Mouse (Mus musculus): ENCODE data around the gene Hjurp. TPM values are rescaled to one million over a fixed set of nuclear protein-coding genes. Genes with fewer than 3 reads are reported as not detected.

Hjurp gene
- total RNA-seq, 2 experiments from 2014 or later = 124 to 130 TPM

DNA sequence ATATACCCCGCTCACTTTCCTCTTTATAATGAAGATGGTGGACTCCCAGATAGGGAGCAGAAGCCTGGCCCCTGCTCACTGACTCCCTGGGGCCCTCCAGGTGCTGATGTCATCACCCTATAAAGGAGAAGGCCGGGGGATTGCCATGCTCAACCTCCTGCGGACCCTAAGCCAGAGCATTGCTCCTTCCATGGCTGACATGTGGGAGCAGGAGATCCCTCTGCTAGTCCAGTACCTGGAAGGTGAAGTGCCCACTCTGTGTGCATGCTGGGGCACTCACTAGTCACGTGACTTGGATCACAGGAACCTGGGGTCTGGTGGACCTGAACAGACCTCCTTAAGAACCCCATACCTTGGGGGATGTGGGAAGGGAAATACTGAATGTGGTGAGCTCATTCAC lies 36.9 kb downstream of the Hjurp start:
- DNase-seq (ENCODE audit: low spot score in 2 of 2) = no peak

- no peak for DNase-seq (ENCODE audit: low spot score in 2 of 2)
Measured at GRCm38 (mm10) chr1:88240072-88240471, 37.4 kb downstream of the Hjurp start.

DNA sequence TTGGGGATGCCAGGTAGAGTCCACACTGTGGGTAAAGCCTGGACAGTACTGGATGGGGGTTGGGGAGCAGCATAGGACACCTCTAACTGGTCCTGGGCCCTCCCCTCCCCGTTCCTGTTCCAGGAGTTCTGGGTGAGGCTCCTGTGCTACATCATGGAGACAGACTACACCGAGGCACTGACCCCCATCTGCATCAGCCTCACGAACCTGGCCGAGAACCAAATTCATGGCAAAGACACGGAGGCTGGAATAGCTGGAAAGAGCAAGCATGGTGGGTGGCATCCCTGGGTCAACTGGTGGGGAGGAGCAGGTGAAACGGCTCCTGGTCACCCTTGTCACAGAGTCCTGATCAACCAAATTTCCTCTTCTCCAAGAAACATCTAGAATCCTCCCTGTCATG lies 38.7 kb downstream of the Hjurp start:
- DNase-seq (ENCODE audit: low spot score in 2 of 2) = no peak

DNA sequence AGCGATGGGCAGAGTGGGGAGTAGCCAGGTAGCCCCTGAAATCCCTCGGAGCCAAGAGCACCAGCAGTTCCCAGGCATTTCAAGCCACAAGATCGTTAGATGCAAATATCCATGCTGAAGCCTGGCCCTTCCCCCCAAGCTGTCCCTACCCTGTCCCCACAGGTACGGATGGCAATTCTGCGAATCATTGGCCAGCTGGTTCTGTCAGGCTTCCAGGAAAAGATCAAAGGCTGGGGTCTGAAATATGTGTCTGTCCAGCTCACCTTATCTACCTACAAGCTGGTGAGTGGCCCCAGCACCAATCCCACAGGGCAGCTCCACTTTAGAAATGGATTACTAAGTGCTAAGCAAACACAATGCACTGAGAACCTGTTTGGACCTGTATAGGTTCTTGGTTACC lies 40.1 kb downstream of the Hjurp start:
- no peak for DNase-seq (ENCODE audit: low spot score in 2 of 2)

DNA sequence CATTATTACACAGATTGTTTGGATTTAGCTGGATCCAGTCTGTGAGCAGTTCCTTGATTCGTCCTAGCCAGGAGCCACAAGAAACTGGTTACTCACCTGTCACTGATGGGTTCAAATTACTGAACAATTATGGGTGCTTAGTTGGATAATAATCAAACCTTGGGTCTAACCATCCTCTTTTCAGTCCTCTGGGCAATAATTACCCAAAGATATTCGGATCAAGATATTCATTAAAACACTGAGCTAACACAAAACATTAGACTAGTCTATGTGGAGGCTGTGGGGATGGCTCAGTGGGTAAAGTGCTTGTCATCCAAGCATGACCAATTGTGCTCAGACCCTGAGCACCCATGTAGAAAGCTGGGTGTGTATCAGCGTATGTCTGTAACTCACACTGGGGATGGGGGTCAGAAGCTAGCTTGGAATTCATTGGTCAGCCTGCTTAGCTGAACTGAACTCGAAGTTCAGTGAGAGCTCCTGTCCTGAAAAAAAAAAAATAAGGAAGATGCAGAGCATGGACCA lies 41.5 kb downstream of the Hjurp start:
- no peak for DNase-seq (ENCODE audit: low spot score in 2 of 2)

DNA sequence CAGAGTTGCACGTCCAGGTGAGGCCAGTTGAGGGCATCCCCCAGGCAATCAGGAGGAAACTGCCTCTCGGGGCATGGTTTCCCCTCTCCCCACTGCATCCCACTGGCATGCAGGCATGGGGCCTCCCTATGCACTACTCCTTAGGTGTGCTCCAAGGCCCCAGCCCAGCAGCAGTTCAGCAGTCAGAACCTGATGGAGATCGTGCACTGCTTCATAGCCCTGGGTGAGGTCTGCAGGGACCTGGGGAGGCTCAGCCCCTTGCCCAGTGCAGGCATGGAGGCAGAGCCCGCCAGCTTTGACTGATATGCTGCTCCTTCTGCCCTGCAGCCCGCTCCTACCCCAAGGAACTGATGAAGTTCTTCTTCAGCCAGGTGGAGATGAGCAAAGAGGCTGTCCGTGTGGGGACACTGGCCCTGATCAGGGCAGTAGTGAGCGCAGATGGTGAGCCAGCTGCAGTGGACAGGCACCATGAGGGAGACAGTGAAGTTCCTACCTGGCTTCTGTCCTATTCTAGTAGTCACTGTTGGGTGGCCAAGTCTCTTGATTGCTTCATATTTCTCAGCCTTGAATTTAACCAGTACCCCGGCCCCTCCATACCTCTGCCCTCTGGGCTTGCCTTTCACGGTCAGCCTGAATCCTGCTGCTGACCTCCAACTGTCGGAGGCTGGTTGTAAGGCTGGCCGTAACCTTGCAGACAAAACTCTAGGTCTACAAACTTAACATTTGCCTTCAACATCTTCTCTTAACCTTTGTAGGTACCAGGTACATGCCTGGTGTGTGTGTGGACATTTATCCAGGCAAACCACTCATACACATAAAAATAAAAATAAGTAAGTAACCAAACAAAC lies 42.2 kb downstream of the Hjurp start:
- no peak for DNase-seq (ENCODE audit: low spot score in 2 of 2)

GRCm38 (mm10) chr1:88234646-88235045 lies 42.8 kb downstream of the Hjurp start:
- DNase-seq (ENCODE audit: low spot score in 2 of 2) = no peak

GRCm38 (mm10) chr1:88234248-88234610 lies 43.2 kb downstream of the Hjurp start:
- DNase-seq (ENCODE audit: low spot score in 2 of 2) = no peak

DNA sequence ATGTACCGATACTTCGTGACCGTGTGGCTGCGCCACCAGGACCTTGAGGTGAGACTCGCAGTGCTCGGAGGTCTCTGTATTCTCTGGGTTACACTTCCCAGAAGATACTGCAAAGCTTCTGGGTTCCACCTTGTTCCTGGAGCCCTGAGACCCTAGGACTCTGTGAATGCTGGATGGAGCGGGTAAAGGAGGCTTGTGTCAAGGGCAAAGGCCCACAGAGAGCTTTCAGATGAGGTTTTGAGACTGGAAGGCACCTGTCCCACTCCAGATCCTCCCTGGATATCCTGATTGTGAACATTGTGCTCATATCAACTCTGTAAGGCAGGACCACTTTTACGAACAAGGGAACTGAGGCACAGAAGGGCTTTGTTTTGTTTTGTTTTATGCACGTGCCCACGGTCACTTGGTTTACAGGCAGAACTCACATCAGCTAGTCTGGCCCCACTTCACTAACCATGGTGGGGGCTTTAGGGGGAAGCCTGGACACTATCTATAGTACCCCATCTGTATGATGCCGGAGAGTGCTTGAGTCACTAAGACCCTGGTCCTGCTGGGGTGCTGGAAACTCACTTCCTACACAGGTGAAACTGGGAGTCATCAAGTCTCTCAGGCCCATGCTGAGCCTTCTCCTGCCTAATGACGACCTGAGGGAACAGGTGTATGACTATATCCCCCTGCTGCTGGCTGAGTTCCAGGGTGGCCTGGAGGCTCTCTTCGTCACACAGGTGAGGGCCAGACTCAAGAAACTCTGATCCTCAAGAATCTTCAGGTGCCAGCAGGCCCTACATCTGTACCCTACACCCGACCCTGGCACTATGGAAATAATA lies 43.8 kb downstream of the Hjurp start:
- DNase-seq (ENCODE audit: low spot score in 2 of 2) = no peak

DNA sequence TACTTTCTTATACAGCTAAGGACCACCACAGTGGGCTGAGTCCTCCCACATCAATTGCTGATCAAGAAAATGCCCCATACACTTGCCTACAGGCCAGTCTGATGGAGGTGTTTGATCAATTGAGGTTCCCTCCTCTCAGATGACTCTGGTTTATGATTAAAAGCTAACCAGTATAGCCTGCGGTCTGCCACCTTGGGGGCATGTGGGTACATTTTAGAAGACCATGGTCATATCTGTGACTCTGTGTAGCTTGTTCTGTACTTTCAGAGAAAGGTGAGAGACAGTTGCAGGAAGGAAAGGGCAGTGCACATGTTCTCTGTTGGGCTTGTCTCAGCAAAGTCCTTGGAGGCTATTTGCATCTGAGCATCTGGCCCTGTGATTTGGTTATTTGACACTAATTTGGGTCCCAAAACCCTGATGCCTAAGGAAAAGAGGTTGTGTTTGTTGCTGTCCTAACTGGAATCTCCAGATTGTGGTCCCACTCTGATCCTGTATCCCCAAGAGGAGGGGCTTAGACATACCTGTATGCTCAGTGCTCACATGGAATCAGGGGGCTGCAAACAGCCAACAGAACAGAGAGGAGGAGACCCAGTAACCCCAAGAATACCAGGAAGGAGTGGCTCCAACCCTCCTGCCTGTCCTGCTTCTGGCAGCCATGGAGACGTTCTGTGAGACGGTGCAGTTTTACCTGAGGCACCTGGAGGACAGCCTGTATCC lies 44.6 kb downstream of the Hjurp start:
- no peak for DNase-seq (ENCODE audit: low spot score in 2 of 2)

GRCm38 (mm10) chr1:88231803-88232499 lies 45.5 kb downstream of the Hjurp start:
- peak in 1 of 2 experiments; percentile 22 for DNase-seq (ENCODE audit: low spot score in 2 of 2)

DNA sequence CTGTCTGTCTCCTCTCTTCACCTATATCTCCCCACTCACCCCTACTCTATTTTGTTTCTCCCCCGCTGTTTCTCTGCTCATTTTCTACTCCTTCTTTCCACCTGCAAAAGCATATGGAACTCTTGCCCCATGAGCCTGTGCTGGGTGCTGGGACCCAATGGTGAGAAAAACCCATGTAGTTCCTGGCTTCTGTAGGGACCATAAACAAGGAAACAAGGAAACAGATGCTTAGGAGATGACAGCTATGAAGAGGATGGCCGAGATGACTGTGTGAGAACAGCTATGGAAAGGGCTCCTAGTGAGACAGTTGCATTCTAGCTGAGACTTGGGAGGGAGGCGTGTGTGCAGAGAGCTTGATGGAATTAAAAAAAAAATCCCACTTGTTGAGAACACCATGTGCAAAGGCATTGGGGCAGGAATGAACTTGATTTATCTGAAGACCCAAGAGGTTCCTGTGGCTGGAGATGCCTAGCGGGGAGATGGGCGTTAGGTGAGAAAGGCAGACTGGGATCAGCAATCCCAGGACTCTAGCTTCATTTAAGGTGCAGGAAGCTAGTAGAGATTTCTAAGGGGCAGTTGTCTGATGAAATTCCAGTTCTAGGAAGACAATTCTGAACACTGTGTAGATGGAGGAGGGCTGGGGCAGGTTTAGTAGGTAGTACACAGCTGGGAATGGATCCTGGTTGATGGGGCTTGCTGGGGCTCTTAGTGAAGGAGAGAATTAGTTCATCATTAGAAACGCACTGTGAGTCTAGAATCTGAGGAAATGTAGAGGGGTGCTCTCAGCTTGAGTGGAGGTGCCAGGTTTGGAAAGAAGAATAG lies 46.2 kb downstream of the Hjurp start:
- DNase-seq (ENCODE audit: low spot score in 2 of 2) = no peak

DNA sequence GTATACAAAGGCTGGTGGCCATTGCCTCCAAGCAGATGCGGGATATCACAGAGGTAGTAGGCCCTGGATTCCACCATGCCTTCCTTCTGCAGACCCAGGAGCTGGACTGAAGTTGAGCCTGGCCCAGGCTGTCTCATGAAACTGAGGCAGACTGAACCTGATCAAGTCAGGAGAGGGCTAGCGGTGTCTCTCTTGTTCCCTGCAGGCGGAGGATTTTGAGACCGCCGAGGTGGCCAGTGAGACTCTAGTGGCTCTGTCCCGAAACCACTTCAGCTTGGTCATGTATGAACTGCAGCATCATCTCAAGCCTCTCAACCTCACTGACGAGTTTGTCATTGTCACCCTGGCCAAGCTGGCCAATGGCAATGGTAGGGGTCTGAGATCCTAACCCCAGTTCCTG lies 47.0 kb downstream of the Hjurp start:
- peak in 1 of 2 experiments; percentile 8 for DNase-seq (ENCODE audit: low spot score in 2 of 2)

- peak in 1 of 2 experiments; percentile 18 for DNase-seq (ENCODE audit: low spot score in 2 of 2)
Measured at GRCm38 (mm10) chr1:88229986-88230385, 47.4 kb downstream of the Hjurp start.

- peak in 1 of 2 experiments; percentile 3 for DNase-seq (ENCODE audit: low spot score in 2 of 2)
Measured at GRCm38 (mm10) chr1:88229566-88229965, 47.9 kb downstream of the Hjurp start.

DNA sequence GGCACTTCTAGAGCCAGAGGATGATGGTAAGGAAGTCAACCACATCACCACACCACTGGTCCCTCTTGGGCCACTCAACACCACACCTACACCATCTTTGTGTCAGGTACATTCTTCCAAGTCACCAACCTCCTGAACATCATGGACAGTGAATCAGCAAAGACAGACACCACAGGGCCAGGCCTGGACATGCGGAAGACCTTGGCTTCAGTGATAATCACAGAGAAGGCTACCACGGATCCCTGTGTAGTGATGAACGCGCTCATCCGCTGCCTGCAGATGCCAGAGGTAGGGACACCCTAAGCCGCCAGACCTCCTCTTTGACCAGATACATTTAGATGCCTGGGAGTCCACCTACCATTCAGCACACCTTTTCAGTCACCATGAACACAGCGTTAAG lies 49.3 kb downstream of the Hjurp start:
- peak in 1 of 2 experiments; percentile 8 for DNase-seq (ENCODE audit: low spot score in 2 of 2)

DNA sequence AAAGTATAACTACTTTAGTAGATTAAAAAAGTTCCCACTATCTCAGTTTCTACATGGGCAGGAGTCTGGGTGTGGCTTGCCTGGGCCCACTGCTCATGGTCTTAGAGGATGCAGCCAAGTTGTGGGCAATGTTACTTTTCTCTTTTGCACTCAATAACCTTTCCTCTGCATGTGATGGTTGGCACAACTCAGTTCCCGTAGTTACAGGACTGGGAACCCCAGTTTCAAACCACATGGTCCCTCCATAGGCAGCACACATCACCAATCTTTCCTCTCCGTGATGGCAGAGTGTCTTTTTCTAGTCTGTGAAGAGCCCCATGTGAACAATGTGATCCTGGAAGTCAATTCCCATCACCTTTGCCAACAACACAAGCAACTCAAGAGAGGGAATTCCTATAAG lies 50.0 kb downstream of the Hjurp start:
- no peak for DNase-seq (ENCODE audit: low spot score in 2 of 2)

- peak in 1 of 2 experiments; percentile 5 for DNase-seq (ENCODE audit: low spot score in 2 of 2)
Measured at GRCm38 (mm10) chr1:88226670-88227379, 50.6 kb downstream of the Hjurp start, which contains the start of gene Mroh2a. TSS of gene Mroh2a (plus strand) at chr1:88226986.

DNA sequence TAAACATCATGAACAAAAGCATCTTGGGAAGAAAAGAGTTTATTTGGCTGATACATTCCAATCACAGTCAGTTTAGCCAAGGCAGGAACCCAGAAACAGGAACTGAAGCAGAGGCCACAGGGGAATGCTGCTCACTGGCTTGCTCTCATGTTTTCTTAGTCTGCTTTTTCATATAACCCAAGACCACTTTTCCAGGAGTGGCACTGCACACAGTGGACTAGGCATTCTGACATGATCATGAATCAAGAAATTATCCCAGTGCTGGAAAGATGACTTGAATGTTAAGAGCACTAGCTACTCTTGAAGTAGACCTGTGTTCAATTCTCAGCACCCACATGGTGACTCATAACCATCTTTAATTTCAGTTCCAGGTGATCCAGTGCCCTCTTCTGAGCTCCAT lies 51.7 kb downstream of the Hjurp start:
- no peak for DNase-seq (ENCODE audit: low spot score in 2 of 2)

Data from adrenal gland, postnatal 4 days (tissue).